ENCODE assay signal across 8 mouse cellular contexts in the genomic region with DNA sequence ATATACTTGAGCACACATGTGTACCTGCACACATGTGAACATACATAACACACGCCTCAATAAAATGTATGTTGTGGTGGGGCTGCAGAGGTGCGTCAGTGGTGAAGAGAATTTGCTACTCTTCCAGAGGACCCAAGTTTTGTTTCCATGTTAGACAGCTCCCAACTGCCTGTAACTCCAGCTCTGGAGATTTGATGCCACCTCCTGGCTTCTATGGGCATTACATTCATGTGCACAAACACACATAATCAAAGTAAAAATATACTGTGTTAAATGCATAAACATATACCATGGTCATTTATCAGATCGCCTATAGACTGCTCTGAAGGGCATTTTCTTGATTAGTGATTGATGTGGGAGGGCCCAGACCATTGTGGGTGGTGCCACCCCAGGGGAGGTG. TPM values are rescaled to one million over a fixed set of nuclear protein-coding genes. Genes with fewer than 3 reads are reported as not detected.
DNase-seq lines count a peak whose midpoint lies in the region; ATAC-seq and TF ChIP-seq lines count a peak whose summit lies in the region.

No protein-coding gene starts in this region.

- TF ChIP-seq CTCF in spleen, adult 2 months (IDR thresholded peaks at IDR 0.05; ENCODE audit: extremely low read depth, insufficient read depth, insufficient read length, insufficient replicate concordance), result peak; percentile 25; the same call in 1 of the 2 replicates

- H3K27me3 ChIP-seq in spleen, adult 2 months (ENCODE audit: control insufficient read depth, insufficient read depth, low read length), result no peaks in the 10 kb centered on the region

- peaks cover 2% of the 10 kb centered on the region for H3K4me1 ChIP-seq in spleen, adult 2 months (ENCODE audit: control insufficient read depth, insufficient read depth, insufficient read length)

- TF ChIP-seq POLR2A in spleen, adult 2 months (IDR thresholded peaks at IDR 0.05; ENCODE audit: low read depth, low read length), result no peak

- no peak overlapping the region for H3K27ac ChIP-seq in spleen, adult 2 months (ENCODE audit: insufficient read depth, low read length)

- peak; percentile 57 for ATAC-seq in granulocyte monocyte progenitor cell, adult 5-6 weeks (replicated peaks; ENCODE audit: poor library complexity, severe bottlenecking)

- DNase-seq in gastrocnemius, adult 18-20 months (ENCODE audit: low spot score), result peak; percentile 46
- DNase-seq in gastrocnemius, postnatal 25 days, result no peak
- peak; percentile 76 for DNase-seq in NIH3T3 (ENCODE audit: low read depth)
- DNase-seq in cerebellum, postnatal 25 days, result peak; percentile 54 to 74
- DNase-seq in layer of hippocampus, postnatal 14 days (ENCODE audit: low spot score in 2 of 2), result peak; percentile 50 to 76
- peak; percentile 86 for DNase-seq in lung, postnatal 36 days
- peak in 1 of 2 experiments; percentile 42 for DNase-seq in spleen, adult 2 months (ENCODE audit: low read depth in 1 of 2, low spot score in 2 of 2)

- H3K4me3 ChIP-seq in spleen, adult 2 months (ENCODE audit: extremely low read depth, insufficient read depth, insufficient read length), result no peak overlapping the region

- 68% methylated on average over 3 of the region's 3 CpGs for WGBS in spleen, adult 2 months

- 0 out of 2 replicates have a peak, but pooled peaks cover 1% of the 10 kb centered on the region for H3K36me3 ChIP-seq in spleen, adult 2 months (ENCODE audit: control insufficient read depth, insufficient read depth, low read length)

RNA-seq across cellular contexts. Expression of a gene that starts 2.2 kb away (rescaled TPM):
- total RNA-seq in gastrocnemius, adult 18-20 months (2021), result not detected
- not detected for total RNA-seq in gastrocnemius, postnatal 25 days (2021)
- total RNA-seq in granulocyte monocyte progenitor cell, adult 5-6 weeks (2014; fragmentation: Nextera tagmentation), result not detected in 2 replicates
- total RNA-seq in granulocyte monocyte progenitor cell, adult 5-6 weeks (2017), result 0.04 TPM in 1 of 2 replicates, not detected in the other
- under 1 TPM; 0.28 to 0.98 TPM for total RNA-seq in layer of hippocampus, postnatal 14 days (2021)
- 5.5 and 8.0 TPM in 2 replicates for polyA plus RNA-seq in spleen, adult 2 months (2012; rRNA removed)

RNA-seq across cellular contexts. Expression of a gene that starts 2.3 kb away (rescaled TPM):
- 1 to 10 TPM; 6.6 to 6.9 TPM for total RNA-seq in gastrocnemius, adult 18-20 months (2021)
- 1 to 10 TPM; 5.3 to 8.3 TPM for total RNA-seq in gastrocnemius, postnatal 25 days (2021)
- 154 and 214 TPM in 2 replicates for total RNA-seq in granulocyte monocyte progenitor cell, adult 5-6 weeks (2014; fragmentation: Nextera tagmentation)
- 211 and 230 TPM in 2 replicates for total RNA-seq in granulocyte monocyte progenitor cell, adult 5-6 weeks (2017)
- 10 to 100 TPM; 20.5 to 27.4 TPM for total RNA-seq in layer of hippocampus, postnatal 14 days (2021)
- 13.0 and 13.9 TPM in 2 replicates for polyA plus RNA-seq in spleen, adult 2 months (2012; rRNA removed)

Comparison
In these comparisons a context has a peak if more than half of its experiments do, and no peak if none do; other contexts are left out.
1. RNA of a gene that starts 2.3 kb away (total RNA-seq): 154 to 230 TPM in granulocyte monocyte progenitor cell, adult 5-6 weeks; 20.5 to 27.4 TPM in layer of hippocampus, postnatal 14 days, 5.3 to 8.3 TPM in gastrocnemius, postnatal 25 days and 6.6 to 6.9 TPM in gastrocnemius, adult 18-20 months; every median in the first group is over 4 times any median in the second.